Mouse (Mus musculus) kidney, embryonic 14.5 days (tissue): ENCODE data around the gene Ptprg. TPM values are rescaled to one million over a fixed set of nuclear protein-coding genes. Genes with fewer than 3 reads are reported as not detected.

Experiments used
- ATAC-seq: fragments of 200-750 bp; cut with Nextera tagmentation; 2 replicates; pipeline ENCODE4 v1.8.0; 2017; ENCODE audit warnings: moderate number of reproducible peaks, mild to moderate bottlenecking, moderate TSS enrichment, moderate library complexity; ENCODE audit not compliant: low FRiP score, low TSS enrichment
- H3K27ac ChIP-seq: fragments of 300-500 bp; sonication (generic); 2 replicates; pipeline ENCODE4 v1.5.1; 2014; ENCODE audit warnings: low read depth, mild to moderate bottlenecking, low read length, moderate library complexity, mixed read lengths
- H3K27me3 ChIP-seq: fragments of 300-500 bp; sonication (generic); 2 replicates; pipeline ENCODE4 v1.6.1; 2014; ENCODE audit warnings: mild to moderate bottlenecking, low read length; ENCODE audit not compliant: control insufficient read depth, insufficient read depth
- H3K36me3 ChIP-seq: fragments of 300-500 bp; sonication (generic); 2 replicates; pipeline ENCODE4 v1.6.1; 2014; ENCODE audit warnings: low read length, mixed read lengths; ENCODE audit not compliant: control insufficient read depth, insufficient read depth
- H3K4me1 ChIP-seq: fragments of 300-500 bp; sonication (generic); 2 replicates; pipeline ENCODE4 v1.6.1; 2014; ENCODE audit warnings: low read length, mixed read lengths; ENCODE audit not compliant: control insufficient read depth, insufficient read depth
- H3K4me2 ChIP-seq: fragments of 300-500 bp; sonication (generic); replicated peaks from 2 replicates; pipeline ENCODE4 v1.6.1; 2014; ENCODE audit warnings: low read depth, mild to moderate bottlenecking, low read length
- H3K4me3 ChIP-seq: fragments of 300-500 bp; sonication (generic); 2 replicates; pipeline ENCODE4 v1.5.1; 2014; ENCODE audit warnings: mild to moderate bottlenecking, low read length
- H3K9ac ChIP-seq: fragments of 300-500 bp; sonication (generic); 2 replicates; pipeline ENCODE4 v1.6.1; 2014; ENCODE audit warnings: low read depth, mild to moderate bottlenecking, low read length, moderate library complexity
- H3K9me3 ChIP-seq: fragments of 300-500 bp; sonication (generic); 2 replicates; pipeline ENCODE4 v1.6.1; 2016; ENCODE audit warnings: low read length; ENCODE audit not compliant: control insufficient read depth
- WGBS: fragments of 180-500 bp; shearing (Covaris S2); extraction: QIAGEN DNeasy Blood & Tissue Kit; methylation state at CpG from one replicate; pipeline ENCODE4 v1.1.7; 2014; 5-methylcytosine and 5-hydroxymethylcytosine counted together
- polyA plus RNA-seq: library from polyadenylated mRNA; unstranded; fragments of >200 nt; fragmentation: Nextera tagmentation; extraction: Ambion mirVana; gene quantifications from 2 replicates; pipeline ENCODE4 v1.2.1, GENCODE M21; 2014

Ptprg gene
- polyA plus RNA-seq, 1 experiment from 2014 or later = 44.3 TPM

DNA sequence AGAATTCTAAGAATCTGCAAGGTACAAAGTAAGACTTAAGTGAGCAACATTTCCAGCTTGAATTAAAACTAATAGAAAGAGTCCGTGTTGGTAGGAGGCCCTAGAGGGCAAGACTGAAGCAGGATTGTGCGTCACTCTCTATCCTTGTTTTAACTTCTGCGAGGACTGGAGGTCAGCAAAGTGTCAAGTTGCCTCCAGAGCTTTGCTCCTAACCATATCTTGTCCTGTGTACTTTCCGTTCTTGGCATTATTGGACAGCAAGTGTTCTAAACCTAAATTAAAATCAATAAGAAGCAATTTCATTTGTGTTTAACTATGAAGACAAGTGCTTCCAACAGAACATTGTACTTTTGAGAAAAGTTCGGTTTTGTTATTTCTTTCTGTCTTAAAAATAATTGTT is 20.4 kb downstream of the Ptprg start:
- WGBS = 61% methylated on average over 5 of the region's 5 CpGs
- Histone ChIP-seq H3K27ac (no peak overlapping the region), H3K4me2 (no peak overlapping the region), H3K4me3 (no peak overlapping the region), H3K9ac (no peak overlapping the region), H3K4me1 (peaks cover 17% of the 10 kb centered on the region), H3K9me3 (no peaks in the 10 kb centered on the region), H3K27me3 (no peaks in the 10 kb centered on the region), H3K36me3 (no peaks in the 10 kb centered on the region)
- no peak for ATAC-seq

DNA sequence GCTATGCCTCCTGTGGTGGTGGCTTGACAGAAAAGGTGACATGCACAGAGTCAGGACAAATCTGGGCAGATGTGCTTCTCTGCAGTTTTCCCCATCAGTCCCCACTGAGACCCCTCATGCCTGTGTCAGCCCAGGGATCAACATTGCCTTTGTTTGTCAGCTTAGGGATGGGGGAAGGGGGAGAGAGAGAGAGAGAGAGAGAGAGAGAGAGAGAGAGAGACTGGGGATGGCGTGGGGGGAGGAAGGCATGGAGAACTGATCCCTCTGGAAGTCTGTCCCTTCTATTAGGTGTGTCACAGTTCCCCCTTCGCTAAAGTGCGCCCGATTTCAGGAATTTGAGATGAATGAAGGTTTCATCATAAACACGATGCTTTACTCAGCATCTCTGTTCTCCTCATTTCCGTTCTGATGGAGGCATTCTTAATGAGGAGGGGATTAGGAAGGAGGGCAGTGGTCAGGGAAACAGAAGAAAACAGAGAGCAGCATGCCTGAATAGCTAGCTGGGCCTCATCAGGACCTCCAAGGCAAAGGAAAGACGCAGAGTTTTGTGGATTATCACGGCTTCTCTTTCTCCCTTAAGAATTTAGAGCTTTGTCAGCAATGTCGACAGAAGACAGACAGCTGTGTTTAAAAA is 24.1 kb downstream of the Ptprg start:
- H3K4me1 ChIP-seq = peaks cover 16% of the 10 kb centered on the region
- no peak overlapping the region for H3K4me2 ChIP-seq
- no peak overlapping the region for H3K27ac ChIP-seq
- no peaks in the 10 kb centered on the region for H3K36me3 ChIP-seq
- H3K4me3 ChIP-seq = no peak overlapping the region
- WGBS = 27% methylated on average over 9 of the region's 9 CpGs
- 0 out of 2 replicates have a peak, but pooled peaks cover under 1% of the 10 kb centered on the region for H3K9me3 ChIP-seq
- no peaks in the 10 kb centered on the region for H3K27me3 ChIP-seq
- ATAC-seq = no peak
- H3K9ac ChIP-seq = no peak overlapping the region

GRCm38 (mm10) chr14:11577910-11578309 is 24.6 kb downstream of the Ptprg start:
- 0 out of 2 replicates have a peak, but pooled peaks cover 5% of the 10 kb centered on the region for H3K9me3 ChIP-seq
- 68% methylated on average over 8 of the region's 8 CpGs for WGBS
- no peak overlapping the region for H3K4me2 ChIP-seq
- H3K36me3 ChIP-seq = no peaks in the 10 kb centered on the region
- no peak for ATAC-seq
- no peak overlapping the region for H3K9ac ChIP-seq
- H3K27ac ChIP-seq = no peak overlapping the region
- no peaks in the 10 kb centered on the region for H3K27me3 ChIP-seq
- H3K4me3 ChIP-seq = no peak overlapping the region
- peaks cover 16% of the 10 kb centered on the region for H3K4me1 ChIP-seq

- no peak overlapping the region for H3K4me2 ChIP-seq
- no peaks in the 10 kb centered on the region for H3K27me3 ChIP-seq
- H3K4me1 ChIP-seq = peaks cover 16% of the 10 kb centered on the region
- peak; percentile 59; the same call in 1 of the 2 replicates for ATAC-seq
- H3K36me3 ChIP-seq = no peaks in the 10 kb centered on the region
- no peak overlapping the region for H3K9ac ChIP-seq
- H3K4me3 ChIP-seq = no peak overlapping the region
- WGBS = 20% methylated on average over 6 of the region's 6 CpGs
- H3K9me3 ChIP-seq = 0 out of 2 replicates have a peak, but pooled peaks cover 5% of the 10 kb centered on the region
- H3K27ac ChIP-seq = no peak overlapping the region
These were observed 25.2 kb downstream of the Ptprg start for GRCm38 (mm10) chr14:11578492-11578967.

DNA sequence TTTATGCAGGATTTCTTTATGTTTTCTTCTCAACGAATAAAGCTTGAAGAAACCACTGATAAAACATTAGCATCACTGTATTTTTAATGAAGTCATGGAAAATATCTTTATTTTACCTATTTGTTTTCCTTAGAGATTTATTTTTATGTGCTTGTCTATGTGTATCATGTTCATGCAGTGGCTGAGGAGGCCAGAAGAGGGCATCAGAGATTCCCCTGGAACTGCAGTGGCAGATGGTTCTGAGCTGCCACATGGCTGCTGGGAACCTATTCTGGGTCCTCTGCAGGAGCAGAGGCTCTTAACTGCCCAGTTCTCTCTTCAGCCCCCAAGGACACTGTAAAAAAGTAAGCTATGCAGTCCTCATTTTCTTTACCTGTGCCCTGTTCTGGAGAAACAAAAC is 26.6 kb downstream of the Ptprg start:
- no peak for ATAC-seq

GRCm38 (mm10) chr14:11584263-11584662 is 30.9 kb downstream of the Ptprg start:
- H3K4me2 ChIP-seq = no peak overlapping the region
- 0 out of 2 replicates have a peak, but pooled peaks cover 5% of the 10 kb centered on the region for H3K9me3 ChIP-seq
- H3K36me3 ChIP-seq = no peaks in the 10 kb centered on the region
- no peak overlapping the region for H3K4me3 ChIP-seq
- no peak for ATAC-seq
- no peaks in the 10 kb centered on the region for H3K4me1 ChIP-seq
- no peak overlapping the region for H3K9ac ChIP-seq
- no peaks in the 10 kb centered on the region for H3K27me3 ChIP-seq
- WGBS = 68% methylated on average over 6 of the region's 6 CpGs
- no peak overlapping the region for H3K27ac ChIP-seq

More for the DNA sequence above, 26.6 kb downstream of the Ptprg start:
- Histone ChIP-seq H3K9me3 (0 out of 2 replicates have a peak, but pooled peaks cover 5% of the 10 kb centered on the region), H3K4me3 (no peak overlapping the region), H3K4me1 (peaks cover 16% of the 10 kb centered on the region), H3K27ac (no peak overlapping the region), H3K27me3 (no peaks in the 10 kb centered on the region), H3K9ac (no peak overlapping the region), H3K4me2 (no peak overlapping the region), H3K36me3 (no peaks in the 10 kb centered on the region)
- 80% methylated on average over 1 of the region's 1 CpGs for WGBS

GRCm38 (mm10) chr14:11584929-11585633 is 31.7 kb downstream of the Ptprg start:
- H3K4me2 ChIP-seq = no peak overlapping the region

DNA sequence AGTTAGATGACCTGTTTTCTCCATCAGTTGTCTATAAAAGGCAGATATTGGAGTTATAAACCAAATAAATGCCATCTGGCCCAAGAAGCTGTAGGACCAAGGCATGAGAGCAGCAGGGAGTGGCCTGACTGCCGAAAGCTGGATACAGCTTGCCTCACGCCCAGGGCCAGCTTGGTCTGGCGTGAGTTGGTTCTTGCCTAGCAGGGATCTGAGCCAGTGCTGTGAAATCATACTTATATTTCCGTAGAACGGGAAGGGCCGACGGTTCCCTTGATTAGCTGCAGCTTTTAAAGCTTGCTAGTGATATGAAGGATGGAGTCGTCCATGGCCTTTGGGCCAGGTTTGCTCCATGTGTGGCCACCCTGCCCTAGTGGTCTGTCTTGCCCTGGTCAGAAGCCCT is 37.1 kb downstream of the Ptprg start:
- H3K4me2 ChIP-seq = no peak overlapping the region
- no peak for ATAC-seq
- no peaks in the 10 kb centered on the region for H3K27me3 ChIP-seq
- no peak overlapping the region for H3K27ac ChIP-seq
- H3K4me1 ChIP-seq = 0 out of 2 replicates have a peak, but pooled peaks cover 5% of the 10 kb centered on the region
- 80% methylated on average over 8 of the region's 8 CpGs for WGBS
- no peak overlapping the region for H3K4me3 ChIP-seq
- H3K9ac ChIP-seq = no peak overlapping the region
- H3K36me3 ChIP-seq = no peaks in the 10 kb centered on the region
- H3K9me3 ChIP-seq = no peaks in the 10 kb centered on the region

More at GRCm38 (mm10) chr14:11584929-11585633, 31.7 kb downstream of the Ptprg start:
- no peak overlapping the region for H3K4me3 ChIP-seq
- no peak overlapping the region for H3K27ac ChIP-seq
- 0 out of 2 replicates have a peak, but pooled peaks cover 5% of the 10 kb centered on the region for H3K9me3 ChIP-seq
- no peaks in the 10 kb centered on the region for H3K36me3 ChIP-seq
- H3K9ac ChIP-seq = no peak overlapping the region
- no peaks in the 10 kb centered on the region for H3K27me3 ChIP-seq
- no peak for ATAC-seq
- H3K4me1 ChIP-seq = no peaks in the 10 kb centered on the region
- 80% methylated on average over 5 of the region's 5 CpGs for WGBS

DNA sequence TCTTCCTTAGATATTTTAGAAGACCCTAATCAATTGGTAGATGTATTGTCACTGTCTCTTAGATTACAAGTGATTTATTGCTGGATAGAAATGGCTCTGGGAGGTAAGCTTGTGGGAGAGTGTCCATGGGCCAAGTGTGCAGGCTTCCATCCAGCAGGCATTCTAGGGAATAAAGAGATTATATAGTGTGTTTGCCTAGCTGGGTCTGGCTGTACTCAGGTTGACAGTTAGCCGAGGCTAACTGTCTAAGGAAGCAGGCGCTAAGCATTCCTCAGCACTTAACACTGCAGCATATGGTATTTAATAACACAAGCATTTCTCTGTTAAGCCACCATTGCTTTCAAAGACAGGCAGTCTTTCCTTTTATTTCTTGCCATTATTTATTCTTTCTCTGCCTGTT is 39.3 kb downstream of the Ptprg start:
- WGBS = 80% methylated on average over 2 of the region's 2 CpGs

More for the DNA sequence above, 39.3 kb downstream of the Ptprg start:
- Histone ChIP-seq H3K4me3 (no peak overlapping the region), H3K9me3 (no peaks in the 10 kb centered on the region), H3K4me1 (0 out of 2 replicates have a peak, but pooled peaks cover 5% of the 10 kb centered on the region), H3K4me2 (no peak overlapping the region), H3K27ac (no peak overlapping the region), H3K27me3 (no peaks in the 10 kb centered on the region), H3K9ac (no peak overlapping the region), H3K36me3 (no peaks in the 10 kb centered on the region)
- ATAC-seq = no peak
